Mouse (Mus musculus) G1E (cell line): ENCODE results near the gene Nup107.

Source experiments
- CTCF ChIP-seq: IDR thresholded peaks from 2 replicates; pipeline ENCODE4 v1.5.1; 2012; ENCODE audit warnings: low read depth, low read length, inconsistent platforms, mixed read lengths
- GATA1 ChIP-seq: IDR thresholded peaks from 2 replicates; pipeline ENCODE4 v1.6.1; 2012; ENCODE audit warnings: borderline replicate concordance, low read length, inconsistent platforms, mixed read lengths
- GATA2 ChIP-seq: IDR thresholded peaks from 2 replicates; pipeline ENCODE4 v1.6.1; 2012; ENCODE audit warnings: low read depth, low read length, inconsistent platforms, borderline replicate concordance
- POLR2AphosphoS5 ChIP-seq: IDR thresholded peaks from 2 replicates; pipeline ENCODE4 v1.6.1; 2012; ENCODE audit warnings: low read depth, low read length, inconsistent platforms; ENCODE audit not compliant: insufficient replicate concordance
- TAL1 ChIP-seq: conservative IDR thresholded peaks from 2 replicates; pipeline ENCODE4 v1.6.1; 2012; ENCODE audit warnings: low read depth, low read length, inconsistent platforms, mixed read lengths

DNA sequence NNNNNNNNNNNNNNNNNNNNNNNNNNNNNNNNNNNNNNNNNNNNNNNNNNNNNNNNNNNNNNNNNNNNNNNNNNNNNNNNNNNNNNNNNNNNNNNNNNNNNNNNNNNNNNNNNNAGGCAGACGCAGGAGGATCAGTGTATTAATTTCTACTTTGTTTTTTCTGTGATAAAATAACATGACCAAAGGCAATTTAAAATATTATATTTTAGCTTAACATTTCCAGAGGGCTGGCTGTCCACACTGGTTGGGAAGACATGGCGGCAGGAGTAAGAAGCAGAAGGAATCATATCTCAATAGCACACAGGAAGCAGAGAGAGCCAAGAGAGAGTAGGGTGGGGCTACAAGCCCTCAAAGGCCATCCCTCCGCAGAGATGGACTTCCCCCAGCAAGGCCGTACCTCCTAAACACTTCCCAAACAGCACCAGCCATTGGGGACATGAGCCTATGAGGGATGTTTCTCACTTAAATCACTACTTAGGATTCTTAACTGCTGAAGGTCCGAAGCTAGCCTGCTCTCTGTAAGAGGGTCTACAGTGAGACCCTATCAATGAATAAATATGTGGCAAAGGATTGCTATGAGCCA is 68.3 kb downstream of the Nup107 start:
- TF ChIP-seq CTCF (no peak), GATA1 (no peak), TAL1 (no peak), POLR2AphosphoS5 (no peak), GATA2 (no peak)
